Mouse (Mus musculus) embryo, embryonic 9.5 days (tissue): ENCODE data around the gene Nfkbil1.
A peak's percentile ranks its signal among the peaks of the same experiment; 100 is the strongest.

Source experiments
- DNase-seq: peaks from one replicate; pipeline ENCODE4 v3.0.0-alpha.2; 2017; ENCODE audit errors: extremely low spot score

The Nfkbil1 gene

GRCm38 (mm10) chr17:35185639-35186611 lies 49.7 kb downstream of the Nfkbil1 start:
- peak; percentile 76 for DNase-seq

- no peak for DNase-seq
Observed at GRCm38 (mm10) chr17:35180093-35180492, 55.5 kb downstream of the Nfkbil1 start.

- peak; percentile 73 for DNase-seq
Observed at GRCm38 (mm10) chr17:35178528-35178927, 57.1 kb downstream of the Nfkbil1 start.

GRCm38 (mm10) chr17:35175968-35176367 lies 59.6 kb downstream of the Nfkbil1 start, which contains the start of gene Aif1:
TSS of gene Aif1 (minus strand) at chr17:35176068.
- DNase-seq = no peak

- DNase-seq = no peak
Observed at GRCm38 (mm10) chr17:35175382-35175781, 60.2 kb downstream of the Nfkbil1 start.

GRCm38 (mm10) chr17:35174201-35174977 lies 61.2 kb downstream of the Nfkbil1 start:
- DNase-seq = no peak

GRCm38 (mm10) chr17:35173329-35173728 lies 62.3 kb downstream of the Nfkbil1 start:
- DNase-seq = no peak

GRCm38 (mm10) chr17:35172445-35173234 lies 63.0 kb downstream of the Nfkbil1 start:
- no peak for DNase-seq
